Mouse (Mus musculus) testis, adult 2 months (tissue): ENCODE measurements around the gene Tcf20. TPM values are rescaled to one million over a fixed set of nuclear protein-coding genes. Genes with fewer than 3 reads are reported as not detected.
A peak's percentile ranks its signal among the peaks of the same experiment; 100 is the strongest.

Experiments used
- H3K27ac ChIP-seq: fragments of 200-500 bp; 2 replicates; pipeline ENCODE4 v1.5.1; 2012; ENCODE audit warnings: low read depth, low read length; ENCODE audit not compliant: control insufficient read depth, insufficient read depth
- H3K27me3 ChIP-seq: fragments of 200-500 bp; 2 replicates; pipeline ENCODE4 v1.6.1; 2012; ENCODE audit warnings: mild to moderate bottlenecking, low read length, moderate library complexity; ENCODE audit not compliant: control insufficient read depth, insufficient read depth
- H3K36me3 ChIP-seq: fragments of 200-500 bp; 2 replicates; pipeline ENCODE4 v1.6.1; 2012; ENCODE audit warnings: mild to moderate bottlenecking, low read length; ENCODE audit not compliant: control insufficient read depth, insufficient read depth
- H3K4me1 ChIP-seq: fragments of 200-500 bp; 2 replicates; pipeline ENCODE4 v1.6.1; 2012; ENCODE audit warnings: low read length; ENCODE audit not compliant: control insufficient read depth, insufficient read depth
- H3K4me3 ChIP-seq: fragments of 200-500 bp; 2 replicates; pipeline ENCODE4 v1.5.1; 2012; ENCODE audit warnings: low read depth, mild to moderate bottlenecking, low read length, moderate library complexity, mixed read lengths; ENCODE audit not compliant: control insufficient read depth
- CTCF ChIP-seq: fragments of 200-500 bp; IDR thresholded peaks from 2 replicates; pipeline ENCODE4 v1.5.1; 2012; ENCODE audit warnings: low read depth, mild to moderate bottlenecking, inconsistent platforms, low read length, moderate library complexity; ENCODE audit not compliant: control insufficient read depth, insufficient read depth, insufficient replicate concordance
- POLR2A ChIP-seq: fragments of 200-500 bp; IDR thresholded peaks from 2 replicates; pipeline ENCODE4 v1.6.1; 2012; ENCODE audit warnings: low read depth, mild to moderate bottlenecking, inconsistent platforms, low read length, moderate library complexity; ENCODE audit not compliant: control insufficient read depth
- polyA plus RNA-seq: library from polyadenylated mRNA; depleted of rRNA; stranded (reverse); fragments of >200 nt; gene quantifications from 2 replicates; pipeline ENCODE4 v1.2.3, GENCODE M21; 2012

Gene Tcf20
- polyA plus RNA-seq, 1 experiment: 26.0 TPM

DNA sequence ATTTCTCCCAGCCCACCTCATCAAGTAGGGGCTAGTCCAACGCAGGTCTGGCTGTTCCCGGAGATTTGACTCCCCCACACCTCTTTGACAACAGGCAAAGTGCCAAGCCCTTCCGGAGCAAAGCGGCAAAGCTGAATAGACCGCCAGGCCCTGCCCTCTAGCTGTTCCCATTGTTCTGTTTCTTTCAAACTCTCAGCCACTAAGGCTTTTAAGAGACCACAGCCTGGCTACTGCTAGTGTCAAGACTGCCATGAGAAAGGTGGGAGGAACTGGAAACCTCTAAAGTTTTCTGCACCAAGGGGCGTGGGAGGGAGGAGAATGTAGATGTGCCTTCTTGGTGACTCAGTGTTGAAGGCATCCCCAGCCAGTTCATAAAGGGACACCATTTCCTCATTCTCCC is 86.4 kb downstream of the Tcf20 start:
- no peaks in the 10 kb centered on the region for H3K36me3 ChIP-seq
- H3K27me3 ChIP-seq: no peaks in the 10 kb centered on the region
- no peak overlapping the region for H3K4me3 ChIP-seq
- no peak overlapping the region for H3K27ac ChIP-seq
- peaks cover 11% of the 10 kb centered on the region for H3K4me1 ChIP-seq
- TF ChIP-seq POLR2A (no peak), CTCF (no peak)

GRCm38 (mm10) chr15:82900331-82900730 is 87.3 kb downstream of the Tcf20 start:
- peaks cover 11% of the 10 kb centered on the region for H3K4me1 ChIP-seq
- peak overlapping the region; percentile 72; the same call in 1 of the 2 replicates for H3K27ac ChIP-seq
- H3K36me3 ChIP-seq: no peaks in the 10 kb centered on the region
- H3K27me3 ChIP-seq: no peaks in the 10 kb centered on the region
- TF ChIP-seq POLR2A (no peak), CTCF (no peak)
- peak overlapping the region; percentile 82 for H3K4me3 ChIP-seq

- Histone ChIP-seq H3K4me3 (peak overlapping the region; percentile 87), H3K36me3 (no peaks in the 10 kb centered on the region), H3K4me1 (peaks cover 11% of the 10 kb centered on the region), H3K27ac (peak overlapping the region; percentile 79), H3K27me3 (no peaks in the 10 kb centered on the region)
- peak; percentile 65; the same call in 1 of the 2 replicates for TF ChIP-seq POLR2A
- no peak for TF ChIP-seq CTCF
Measured at GRCm38 (mm10) chr15:82899676-82900301, 87.9 kb downstream of the Tcf20 start.

- H3K27me3 ChIP-seq: no peaks in the 10 kb centered on the region
- H3K36me3 ChIP-seq: no peaks in the 10 kb centered on the region
- H3K4me1 ChIP-seq: peaks cover 11% of the 10 kb centered on the region
- TF ChIP-seq POLR2A (no peak; the same call in 1 of the 2 replicates), CTCF (no peak)
- peak overlapping the region; percentile 87 for H3K4me3 ChIP-seq
- peak overlapping the region; percentile 79 for H3K27ac ChIP-seq
Measured at GRCm38 (mm10) chr15:82898740-82899675, 88.7 kb downstream of the Tcf20 start.

- no peak for TF ChIP-seq CTCF
- TF ChIP-seq POLR2A: no peak
- peaks cover 11% of the 10 kb centered on the region for H3K4me1 ChIP-seq
- H3K27me3 ChIP-seq: no peaks in the 10 kb centered on the region
- H3K36me3 ChIP-seq: no peaks in the 10 kb centered on the region
- H3K27ac ChIP-seq: peak overlapping the region; percentile 68
- H3K4me3 ChIP-seq: peak overlapping the region; percentile 87
Measured at GRCm38 (mm10) chr15:82898141-82898739, 89.4 kb downstream of the Tcf20 start.

DNA sequence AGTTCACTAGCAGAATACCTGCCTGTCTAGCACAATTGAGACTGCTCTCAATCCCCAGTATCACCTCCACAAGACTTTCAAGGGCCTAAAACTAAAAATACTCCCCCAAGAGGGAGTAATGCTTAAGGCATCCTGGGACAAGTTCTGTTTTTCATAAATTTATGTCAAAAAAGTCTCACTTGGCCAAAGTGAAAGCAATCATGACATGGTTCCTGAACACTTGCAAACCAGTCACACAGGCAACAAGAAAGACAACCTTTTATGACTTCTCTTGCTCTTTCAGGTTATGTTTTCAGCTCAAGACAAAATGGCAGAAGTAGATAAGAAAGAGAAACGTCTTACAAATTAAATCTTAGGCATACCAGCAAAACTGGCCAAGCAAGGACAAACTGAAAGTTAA is 91.3 kb downstream of the Tcf20 start:
- no peaks in the 10 kb centered on the region for H3K36me3 ChIP-seq
- no peaks in the 10 kb centered on the region for H3K27me3 ChIP-seq
- no peak overlapping the region for H3K4me3 ChIP-seq
- H3K27ac ChIP-seq: no peak overlapping the region
- peaks cover 11% of the 10 kb centered on the region for H3K4me1 ChIP-seq
- TF ChIP-seq POLR2A (no peak), CTCF (no peak)

- H3K4me1 ChIP-seq: no peaks in the 10 kb centered on the region
- H3K36me3 ChIP-seq: no peaks in the 10 kb centered on the region
- no peak for TF ChIP-seq POLR2A
- no peak for TF ChIP-seq CTCF
- H3K27ac ChIP-seq: no peak overlapping the region
- H3K4me3 ChIP-seq: no peak overlapping the region
- H3K27me3 ChIP-seq: no peaks in the 10 kb centered on the region
Measured at GRCm38 (mm10) chr15:82890470-82890869, 97.2 kb downstream of the Tcf20 start.
